Mouse (Mus musculus): ENCODE results near the gene Blm. TPM values are rescaled to one million over a fixed set of nuclear protein-coding genes. Genes with fewer than 3 reads are reported as not detected.

The Blm gene
- total and polyA plus RNA-seq, 3 experiments = 24.1 to 56.2 (median 36.4) TPM

DNA sequence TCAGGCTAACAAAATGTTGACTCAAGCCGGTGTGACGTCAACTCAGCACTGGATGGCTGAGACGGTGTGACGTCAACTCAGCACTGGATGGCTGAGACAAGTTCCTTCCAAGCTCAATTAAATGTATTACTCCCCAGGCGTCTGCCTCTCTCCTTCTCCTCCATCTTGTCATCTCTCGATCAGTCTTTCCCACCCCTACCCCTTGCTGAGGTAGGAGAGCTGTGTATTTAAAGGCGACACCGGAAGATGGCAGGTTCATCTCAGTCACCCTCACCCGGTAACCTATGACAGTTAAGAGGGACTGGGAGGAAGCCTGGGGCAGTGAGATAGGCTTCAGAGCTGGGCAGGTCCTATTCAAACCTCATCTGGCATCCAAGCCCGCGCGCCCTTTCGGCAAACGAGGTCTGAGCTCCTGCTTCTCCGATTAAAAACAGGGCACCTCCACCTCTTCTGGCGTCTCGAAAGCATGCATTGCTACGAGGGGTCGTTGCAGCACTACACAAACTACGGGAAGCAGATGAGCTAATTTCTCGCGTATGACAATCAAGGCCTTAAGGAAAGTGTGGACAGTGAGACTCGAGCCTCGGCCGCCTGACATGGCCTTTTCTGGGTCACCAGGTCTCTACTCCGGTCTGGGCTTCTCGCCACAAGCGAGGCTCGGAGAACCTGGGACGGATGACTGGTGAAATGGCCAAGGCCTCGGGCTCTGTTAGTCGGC, 469 bp downstream of the Blm start:
- H3K4me1 ChIP-seq (ENCODE audit: control insufficient read depth in 1 of 2, insufficient read depth in 2 of 2) = peaks cover 13 to 35% of the 10 kb centered on the region in 2 experiments

GRCm38 (mm10) chr7:80531087-80531486, 3.8 kb downstream of the Blm start:
- in situ Hi-C loops (cut with MboI; ENCODE audit: low pct_ligation_motif_present, low pct_unique_long_range_greater_than_20kb, low sequenced_read_pairs) = no loop called here
- H3K9ac ChIP-seq (ENCODE audit: insufficient read depth, low read depth) = no peak overlapping the region
- dilution Hi-C loops (cut with MboI; ENCODE audit: extremely low pct_ligation_motif_present, extremely low pct_unique_long_range_greater_than_20kb, low sequenced_read_pairs) = no loop called here
- H3K9me3 ChIP-seq (replicated peaks; ENCODE audit: low read length) = no peaks in the 10 kb centered on the region
- H3K27ac ChIP-seq (ENCODE audit: insufficient read depth, low read depth) = no peak overlapping the region
- H3K79me2 ChIP-seq (replicated peaks; ENCODE audit: control insufficient read depth, extremely low read depth, insufficient read depth, poor library complexity, severe bottlenecking) = peaks cover 77% of the 10 kb centered on the region
- TF ChIP-seq E2F4 (IDR thresholded peaks at IDR 0.05; ENCODE audit: insufficient replicate concordance, low read depth, low read length) (no peak), TCF12 (IDR thresholded peaks at IDR 0.05; ENCODE audit: low read depth, low read length) (no peak)
- no peak for DNase-seq (ENCODE audit: extremely low read depth)
- H3K36me3 ChIP-seq (replicated peaks in 1 of 2; ENCODE audit: control insufficient read depth in 1 of 2, insufficient read depth in 1 of 2, low read length in 1 of 2) = peaks cover 0 to 35% of the 10 kb centered on the region in 2 experiments
- H3K4me2 ChIP-seq (ENCODE audit: insufficient read depth, low read depth, poor library complexity, severe bottlenecking) = 0 out of 2 replicates have a peak overlapping the region, but pooled peaks have one; percentile 11
- no peak overlapping the region for H3K4me3 ChIP-seq (replicated peaks in 1 of 3; ENCODE audit: low read depth in 2 of 3, low read length in 2 of 3, poor library complexity in 1 of 3)
- peaks cover 9 to 47% of the 10 kb centered on the region in 2 experiments for H3K4me1 ChIP-seq (ENCODE audit: control insufficient read depth in 1 of 2, insufficient read depth in 2 of 2)
- no peaks in the 10 kb centered on the region for H3K27me3 ChIP-seq (replicated peaks)

More for the DNA sequence above, 469 bp downstream of the Blm start:
- peaks cover 1% of the 10 kb centered on the region for H3K27me3 ChIP-seq (replicated peaks)
- H3K4me2 ChIP-seq (ENCODE audit: insufficient read depth, low read depth, poor library complexity, severe bottlenecking) = peak overlapping the region; percentile 94
- H3K9me3 ChIP-seq (replicated peaks; ENCODE audit: low read length) = no peaks in the 10 kb centered on the region
- peaks cover 0 to 14% of the 10 kb centered on the region in 2 experiments for H3K36me3 ChIP-seq (replicated peaks in 1 of 2; ENCODE audit: control insufficient read depth in 1 of 2, insufficient read depth in 1 of 2, low read length in 1 of 2)
- peak; percentile 81 for DNase-seq (ENCODE audit: extremely low read depth)
- H3K27ac ChIP-seq (ENCODE audit: insufficient read depth, low read depth) = peak overlapping the region; percentile 22
- peak overlapping the region; percentile 61 to 98 (median 78) for H3K4me3 ChIP-seq (replicated peaks in 1 of 3; ENCODE audit: low read depth in 2 of 3, low read length in 2 of 3, poor library complexity in 1 of 3)
- TF ChIP-seq GABPA (IDR thresholded peaks at IDR 0.05; ENCODE audit: insufficient replicate concordance, low read depth, low read length) = peak; percentile 82
- no peak for TF ChIP-seq USF2 (conservative IDR thresholded peaks at IDR 0.05; ENCODE audit: low read depth, low read length)
- dilution Hi-C loops (cut with MboI; ENCODE audit: extremely low pct_ligation_motif_present, extremely low pct_unique_long_range_greater_than_20kb, low sequenced_read_pairs) (no loop called here), in situ Hi-C loops (cut with MboI; ENCODE audit: low pct_ligation_motif_present, low pct_unique_long_range_greater_than_20kb, low sequenced_read_pairs) (no loop called here)
- H3K79me2 ChIP-seq (replicated peaks; ENCODE audit: control insufficient read depth, extremely low read depth, insufficient read depth, poor library complexity, severe bottlenecking) = peaks cover 49% of the 10 kb centered on the region
- H3K9ac ChIP-seq (ENCODE audit: insufficient read depth, low read depth) = peak overlapping the region; percentile 84

- Histone ChIP-seq H3K9ac (ENCODE audit: insufficient read depth, low read depth) (no peak overlapping the region), H3K4me3 (replicated peaks in 1 of 3; ENCODE audit: low read depth in 2 of 3, low read length in 2 of 3, poor library complexity in 1 of 3) (no peak overlapping the region), H3K27me3 (replicated peaks) (no peaks in the 10 kb centered on the region), H3K27ac (ENCODE audit: insufficient read depth, low read depth) (no peak overlapping the region), H3K79me2 (replicated peaks; ENCODE audit: control insufficient read depth, extremely low read depth, insufficient read depth, poor library complexity, severe bottlenecking) (peaks cover 81% of the 10 kb centered on the region), H3K9me3 (replicated peaks; ENCODE audit: low read length) (no peaks in the 10 kb centered on the region), H3K4me2 (ENCODE audit: insufficient read depth, low read depth, poor library complexity, severe bottlenecking) (no peak overlapping the region), H3K4me1 (ENCODE audit: control insufficient read depth in 1 of 2, insufficient read depth in 2 of 2) (peaks cover 9 to 49% of the 10 kb centered on the region in 2 experiments), H3K36me3 (replicated peaks in 1 of 2; ENCODE audit: control insufficient read depth in 1 of 2, insufficient read depth in 1 of 2, low read length in 1 of 2) (peaks cover 0 to 37% of the 10 kb centered on the region in 2 experiments)
- DNase-seq (ENCODE audit: extremely low read depth) = no peak
- dilution Hi-C loops (cut with MboI; ENCODE audit: extremely low pct_ligation_motif_present, extremely low pct_unique_long_range_greater_than_20kb, low sequenced_read_pairs) (no loop called here), in situ Hi-C loops (cut with MboI; ENCODE audit: low pct_ligation_motif_present, low pct_unique_long_range_greater_than_20kb, low sequenced_read_pairs) (no loop called here)
- TF ChIP-seq ELF1 (IDR thresholded peaks at IDR 0.05; ENCODE audit: low read depth, low read length) (no peak), POLR2AphosphoS2 (IDR thresholded peaks at IDR 0.05; ENCODE audit: low read depth, low read length) (no peak), MAX (IDR thresholded peaks at IDR 0.05; ENCODE audit: low read length) (no peak), GABPA (IDR thresholded peaks at IDR 0.05; ENCODE audit: insufficient replicate concordance, low read depth, low read length) (no peak), MYC (IDR thresholded peaks at IDR 0.05; ENCODE audit: low read depth, low read length) (no peak), MAFK (IDR thresholded peaks at IDR 0.05; ENCODE audit: insufficient replicate concordance, low read length) (no peak), UBTF (IDR thresholded peaks at IDR 0.05; ENCODE audit: low read depth, low read length) (no peak), ZKSCAN1 (IDR thresholded peaks at IDR 0.05; ENCODE audit: borderline replicate concordance, low read depth, low read length) (no peak), JUND (conservative IDR thresholded peaks at IDR 0.05; ENCODE audit: low read depth, low read length) (no peak), SIN3A (IDR thresholded peaks at IDR 0.05; ENCODE audit: low read length) (no peak), EP300 (IDR thresholded peaks at IDR 0.05; ENCODE audit: low read length) (no peak), ETS1 (conservative IDR thresholded peaks at IDR 0.05; ENCODE audit: low read depth, low read length) (no peak), TCF12 (IDR thresholded peaks at IDR 0.05; ENCODE audit: low read depth, low read length) (no peak)
These were observed 4.3 kb downstream of the Blm start for GRCm38 (mm10) chr7:80530646-80531045.

Measured in CH12.LX (cell line).